Mouse (Mus musculus): ENCODE results near the gene Wif1. TPM values are rescaled to one million over a fixed set of nuclear protein-coding genes. Genes with fewer than 3 reads are reported as not detected.

The Wif1 gene
- polyA plus RNA-seq, 1 experiment from 2014 or later: 2.5 TPM

DNA sequence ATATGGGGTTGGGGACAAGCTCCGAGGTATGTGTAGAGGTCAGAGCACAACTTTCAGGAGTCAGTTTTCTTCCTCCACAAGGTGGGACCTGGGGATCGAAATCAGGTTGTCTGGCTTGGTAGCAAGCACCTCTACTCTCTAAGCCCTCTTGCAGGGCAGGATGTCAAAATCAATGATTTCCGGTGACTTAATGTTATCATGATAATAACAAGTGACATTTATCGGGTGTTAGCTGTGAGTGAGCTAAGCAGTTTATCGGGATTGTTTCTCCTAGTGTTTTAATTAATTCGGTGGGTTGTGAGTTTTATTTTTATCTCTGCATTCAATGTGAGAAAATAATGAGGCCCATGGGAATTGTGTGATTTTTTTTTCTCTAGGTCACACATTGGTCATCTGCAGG, 18.3 kb downstream of the Wif1 start:
- Histone ChIP-seq H3K36me3 (no peaks in the 10 kb centered on the region), H3K4me1 (peaks cover 16% of the 10 kb centered on the region), H3K9me3 (no peaks in the 10 kb centered on the region), H3K4me3 (no peak overlapping the region), H3K27me3 (ENCODE audit: insufficient read depth, poor library complexity, severe bottlenecking) (no peaks in the 10 kb centered on the region), H3K27ac (no peak overlapping the region)
- no peak for DNase-seq (ENCODE audit: low spot score)
- 84% methylated on average over 6 of the region's 6 CpGs for WGBS

DNA sequence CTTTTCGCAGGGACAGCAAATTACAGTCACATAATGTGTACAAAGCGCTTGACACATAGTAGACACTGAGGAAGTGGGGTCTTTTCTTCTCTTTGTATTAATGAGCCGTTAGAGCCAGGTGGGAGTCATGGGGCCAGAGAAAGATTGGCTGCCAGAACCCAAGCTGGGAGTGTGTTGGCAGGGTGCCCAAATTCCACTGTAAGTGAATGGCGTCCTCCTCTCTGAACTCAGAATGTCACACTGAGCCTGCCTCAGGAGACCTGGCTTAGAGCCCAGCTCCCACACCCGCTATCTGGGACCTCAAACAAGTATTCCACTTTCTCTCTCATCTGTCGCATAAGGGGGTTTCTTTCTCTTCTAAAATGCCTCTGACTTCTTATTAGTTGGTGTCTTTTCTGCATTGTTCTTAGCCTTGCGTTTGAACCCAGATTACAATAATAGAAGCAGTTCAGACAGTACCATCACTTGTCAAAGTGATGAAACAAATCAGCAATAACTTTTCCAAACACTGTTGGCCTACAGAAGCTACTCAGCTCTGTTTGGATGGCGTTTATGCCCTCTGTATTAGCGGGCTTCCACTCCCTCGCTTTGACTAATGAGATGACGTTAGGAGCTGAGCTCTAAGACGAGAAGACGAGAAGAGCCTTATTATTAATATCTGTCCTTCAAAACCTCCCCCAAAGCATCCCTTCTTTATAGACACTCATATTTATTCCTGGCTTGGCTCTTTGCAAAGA, 21.9 kb downstream of the Wif1 start:
- peak; percentile 93 for DNase-seq (ENCODE audit: low spot score)
- Histone ChIP-seq H3K9me3 (no peaks in the 10 kb centered on the region), H3K27ac (peak overlapping the region; percentile 71; the same call in 1 of the 2 replicates), H3K36me3 (no peaks in the 10 kb centered on the region), H3K27me3 (ENCODE audit: insufficient read depth, poor library complexity, severe bottlenecking) (no peaks in the 10 kb centered on the region), H3K4me3 (no peak overlapping the region), H3K4me1 (peaks cover 19% of the 10 kb centered on the region)
- WGBS: 53% methylated on average over 13 of the region's 13 CpGs

GRCm38 (mm10) chr10:121056823-121057222, 23.1 kb downstream of the Wif1 start:
- 80% methylated on average over 6 of the region's 6 CpGs for WGBS
- Histone ChIP-seq H3K4me1 (peaks cover 19% of the 10 kb centered on the region), H3K4me3 (no peak overlapping the region), H3K9me3 (no peaks in the 10 kb centered on the region), H3K27me3 (ENCODE audit: insufficient read depth, poor library complexity, severe bottlenecking) (no peaks in the 10 kb centered on the region), H3K27ac (no peak overlapping the region), H3K36me3 (no peaks in the 10 kb centered on the region)
- no peak for DNase-seq (ENCODE audit: low spot score)

DNA sequence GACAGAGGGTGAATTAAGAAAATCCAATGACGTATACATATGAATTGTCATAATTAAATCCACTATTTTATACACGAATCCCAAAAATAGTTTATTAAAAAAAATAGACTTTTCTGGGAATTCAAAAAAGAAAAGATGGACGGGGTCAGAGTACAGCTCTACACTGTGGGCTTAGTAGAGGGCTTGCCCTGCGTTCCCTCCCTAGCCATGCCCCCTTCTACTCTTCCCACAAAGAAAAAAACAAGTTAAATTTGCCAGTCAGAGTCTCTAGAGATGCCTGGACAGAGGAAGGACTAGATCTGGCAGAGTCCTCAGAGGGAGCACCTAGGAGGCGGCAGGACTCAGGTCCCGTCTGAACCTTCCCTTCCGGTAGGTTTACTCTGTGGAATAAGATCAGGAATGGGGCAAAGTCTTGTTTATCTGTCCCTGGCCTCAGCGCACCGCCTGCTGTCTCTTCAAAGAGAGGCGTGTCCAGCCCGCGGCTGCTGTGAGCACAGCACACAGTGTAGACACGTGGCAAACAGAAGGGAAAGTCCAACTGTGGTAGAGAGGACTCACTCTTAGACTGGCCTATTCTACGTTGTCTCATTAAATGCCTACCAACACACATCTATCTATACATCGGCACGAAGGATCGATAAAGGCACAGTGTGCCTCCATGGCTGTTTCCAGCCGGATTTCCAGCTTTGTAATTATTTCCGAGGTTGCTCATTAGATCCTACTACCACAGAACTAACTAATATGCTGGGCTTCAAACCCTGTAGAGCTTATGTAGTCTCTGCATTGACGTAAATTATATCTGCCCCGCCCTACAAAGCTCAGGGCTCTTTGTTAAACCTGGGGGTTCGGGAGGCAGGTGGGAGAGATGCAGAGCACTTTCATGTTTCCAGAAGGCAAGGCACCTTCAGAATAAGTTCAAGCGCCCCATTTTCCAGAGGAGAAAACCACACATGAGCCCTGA, 25.6 kb downstream of the Wif1 start:
- Histone ChIP-seq H3K9me3 (no peaks in the 10 kb centered on the region), H3K36me3 (no peaks in the 10 kb centered on the region), H3K4me3 (no peak overlapping the region), H3K4me1 (peaks cover 19% of the 10 kb centered on the region), H3K27me3 (ENCODE audit: insufficient read depth, poor library complexity, severe bottlenecking) (no peaks in the 10 kb centered on the region), H3K27ac (no peak overlapping the region)
- 76% methylated on average over 23 of the region's 23 CpGs for WGBS
- DNase-seq (ENCODE audit: low spot score): no peak

- Histone ChIP-seq H3K4me1 (peaks cover 3% of the 10 kb centered on the region), H3K36me3 (no peaks in the 10 kb centered on the region), H3K27me3 (ENCODE audit: insufficient read depth, poor library complexity, severe bottlenecking) (no peaks in the 10 kb centered on the region), H3K27ac (no peak overlapping the region), H3K4me3 (no peak overlapping the region), H3K9me3 (no peaks in the 10 kb centered on the region)
- WGBS: 91% methylated on average over 5 of the region's 5 CpGs
- no peak for DNase-seq (ENCODE audit: low spot score)
Observed at GRCm38 (mm10) chr10:121061336-121061835, 27.6 kb downstream of the Wif1 start.

DNA sequence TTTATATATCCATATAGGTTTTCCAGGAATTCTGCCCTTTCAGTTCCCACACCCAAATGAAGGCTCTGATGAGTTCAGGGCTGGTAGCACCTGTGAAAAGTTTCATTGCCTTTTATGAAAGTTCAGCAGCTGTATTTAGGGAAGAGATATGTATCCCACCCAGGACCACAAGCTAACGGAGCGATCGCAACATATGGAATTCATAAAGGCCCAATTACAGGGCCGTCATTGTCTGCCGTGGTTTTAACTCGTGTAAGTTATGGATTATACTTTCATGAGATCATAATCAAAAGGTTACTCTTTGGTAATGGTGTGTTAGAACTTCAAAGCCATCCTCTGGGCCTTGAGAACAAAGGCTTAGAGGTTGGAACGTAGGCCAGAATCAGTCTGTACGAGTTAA, 28.9 kb downstream of the Wif1 start:
- WGBS: 90% methylated on average over 8 of the region's 8 CpGs
- Histone ChIP-seq H3K27ac (no peak overlapping the region), H3K4me1 (peaks cover 3% of the 10 kb centered on the region), H3K27me3 (ENCODE audit: insufficient read depth, poor library complexity, severe bottlenecking) (no peaks in the 10 kb centered on the region), H3K4me3 (no peak overlapping the region), H3K9me3 (no peaks in the 10 kb centered on the region), H3K36me3 (no peaks in the 10 kb centered on the region)
- DNase-seq (ENCODE audit: low spot score): no peak

DNA sequence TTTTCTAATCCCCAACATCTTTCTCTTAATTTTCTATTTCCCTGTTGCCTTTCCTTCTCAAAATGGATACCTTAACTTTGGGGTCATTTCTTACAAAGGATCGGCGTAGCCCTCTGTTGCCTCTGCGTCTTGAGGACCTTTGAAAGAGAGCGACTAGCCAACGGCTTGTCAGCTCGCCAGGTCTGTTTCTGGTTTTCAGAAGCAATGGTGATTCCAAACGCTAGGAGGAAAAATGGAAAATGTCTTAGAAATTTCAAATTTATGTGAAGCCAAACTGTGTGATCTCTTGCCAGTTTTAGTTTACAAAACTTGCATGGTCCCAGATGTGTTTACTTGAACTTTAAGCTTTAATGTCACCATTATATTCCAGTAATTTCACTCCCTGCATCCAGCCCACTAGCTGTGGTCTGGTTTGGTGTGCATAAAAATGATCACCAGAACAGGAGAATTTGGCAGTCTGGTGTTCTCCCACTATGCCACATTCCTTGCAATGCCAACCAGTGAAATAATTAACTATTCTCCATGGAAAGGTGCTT, 33.7 kb downstream of the Wif1 start:
- DNase-seq (ENCODE audit: low spot score): no peak
- 82% methylated on average over 7 of the region's 7 CpGs for WGBS
- Histone ChIP-seq H3K4me1 (no peaks in the 10 kb centered on the region), H3K27ac (no peak overlapping the region), H3K9me3 (no peaks in the 10 kb centered on the region), H3K27me3 (ENCODE audit: insufficient read depth, poor library complexity, severe bottlenecking) (no peaks in the 10 kb centered on the region), H3K36me3 (no peaks in the 10 kb centered on the region), H3K4me3 (no peak overlapping the region)

DNA sequence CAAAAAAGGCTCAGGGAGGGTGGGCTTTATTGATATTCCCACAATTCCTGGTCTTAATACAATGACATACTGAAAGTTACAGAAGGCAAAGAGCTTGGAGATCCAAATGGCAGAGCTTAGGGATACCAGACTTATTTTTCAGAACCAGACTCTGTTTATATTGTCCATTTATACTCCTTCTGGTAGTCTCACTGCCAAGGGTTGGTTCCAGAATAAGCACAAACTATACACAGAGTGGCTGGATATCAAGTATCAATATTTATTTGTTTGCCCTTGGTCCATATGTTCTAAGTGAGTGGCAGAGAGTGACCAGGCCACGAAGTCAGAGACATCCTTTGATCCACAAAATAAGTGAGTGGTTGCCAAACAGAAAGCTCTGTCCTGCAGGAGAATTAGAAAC, 34.2 kb downstream of the Wif1 start:
- no peak overlapping the region for H3K4me3 ChIP-seq
- no peak for DNase-seq (ENCODE audit: low spot score)
- no peaks in the 10 kb centered on the region for H3K9me3 ChIP-seq
- no peak overlapping the region for H3K27ac ChIP-seq
- no peaks in the 10 kb centered on the region for H3K4me1 ChIP-seq
- no peaks in the 10 kb centered on the region for H3K36me3 ChIP-seq
- H3K27me3 ChIP-seq (ENCODE audit: insufficient read depth, poor library complexity, severe bottlenecking): no peaks in the 10 kb centered on the region
- WGBS: 67% methylated on average over 1 of the region's 1 CpGs

GRCm38 (mm10) chr10:121070742-121071141, 37.0 kb downstream of the Wif1 start:
- no peak for DNase-seq (ENCODE audit: low spot score)
- 60% methylated on average over 7 of the region's 7 CpGs for WGBS
- Histone ChIP-seq H3K4me3 (no peak overlapping the region), H3K9me3 (no peaks in the 10 kb centered on the region), H3K27ac (no peak overlapping the region), H3K4me1 (no peaks in the 10 kb centered on the region), H3K36me3 (no peaks in the 10 kb centered on the region), H3K27me3 (ENCODE audit: insufficient read depth, poor library complexity, severe bottlenecking) (no peaks in the 10 kb centered on the region)

DNA sequence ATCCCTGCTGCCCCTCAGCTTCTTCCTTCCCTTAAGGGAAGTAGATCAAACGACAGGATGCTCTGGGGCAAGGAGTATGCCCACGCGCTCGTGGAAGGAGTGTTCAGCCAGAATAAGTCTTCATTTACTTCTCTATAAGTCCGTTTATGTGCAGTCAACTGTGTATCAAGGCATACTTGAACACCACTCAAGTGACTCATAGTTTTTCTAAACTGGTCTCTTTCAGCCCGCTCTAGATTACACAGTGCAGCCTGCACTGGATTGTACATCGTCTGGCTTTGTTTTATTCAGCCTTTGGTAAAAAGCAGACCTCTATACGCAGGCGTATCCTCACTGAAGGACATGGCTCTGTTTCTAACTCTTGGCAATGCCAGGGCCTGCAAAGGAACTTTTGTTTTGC, 46.7 kb downstream of the Wif1 start:
- H3K9me3 ChIP-seq: no peaks in the 10 kb centered on the region
- H3K27ac ChIP-seq: no peak overlapping the region
- DNase-seq (ENCODE audit: low spot score): no peak
- no peak overlapping the region for H3K4me3 ChIP-seq
- no peaks in the 10 kb centered on the region for H3K27me3 ChIP-seq (ENCODE audit: insufficient read depth, poor library complexity, severe bottlenecking)
- WGBS: 86% methylated on average over 9 of the region's 9 CpGs
- H3K4me1 ChIP-seq: no peaks in the 10 kb centered on the region
- H3K36me3 ChIP-seq: no peaks in the 10 kb centered on the region

GRCm38 (mm10) chr10:121082881-121083280, 49.1 kb downstream of the Wif1 start:
- 81% methylated on average over 4 of the region's 4 CpGs for WGBS
- Histone ChIP-seq H3K27me3 (ENCODE audit: insufficient read depth, poor library complexity, severe bottlenecking) (no peaks in the 10 kb centered on the region), H3K27ac (no peak overlapping the region), H3K9me3 (no peaks in the 10 kb centered on the region), H3K4me1 (no peaks in the 10 kb centered on the region), H3K4me3 (no peak overlapping the region), H3K36me3 (no peaks in the 10 kb centered on the region)
- no peak for DNase-seq (ENCODE audit: low spot score)

GRCm38 (mm10) chr10:121083512-121083911, 49.8 kb downstream of the Wif1 start:
- H3K4me1 ChIP-seq: no peaks in the 10 kb centered on the region
- no peaks in the 10 kb centered on the region for H3K27me3 ChIP-seq (ENCODE audit: insufficient read depth, poor library complexity, severe bottlenecking)
- H3K9me3 ChIP-seq: no peaks in the 10 kb centered on the region
- WGBS: 58% methylated on average over 10 of the region's 10 CpGs
- no peak overlapping the region for H3K27ac ChIP-seq
- no peak overlapping the region for H3K4me3 ChIP-seq
- no peak for DNase-seq (ENCODE audit: low spot score)
- H3K36me3 ChIP-seq: no peaks in the 10 kb centered on the region

GRCm38 (mm10) chr10:121088679-121089078, 54.9 kb downstream of the Wif1 start:
- Histone ChIP-seq H3K27me3 (ENCODE audit: insufficient read depth, poor library complexity, severe bottlenecking) (no peaks in the 10 kb centered on the region), H3K36me3 (no peaks in the 10 kb centered on the region), H3K9me3 (no peaks in the 10 kb centered on the region), H3K4me3 (no peak overlapping the region), H3K27ac (no peak overlapping the region), H3K4me1 (no peaks in the 10 kb centered on the region)
- WGBS: 85% methylated on average over 5 of the region's 5 CpGs
- no peak for DNase-seq (ENCODE audit: low spot score)
